Mouse (Mus musculus): ENCODE data around the gene Nudt9. TPM values are rescaled to one million over a fixed set of nuclear protein-coding genes. Genes with fewer than 3 reads are reported as not detected.
A peak's percentile ranks its signal among the peaks of the same experiment; 100 is the strongest.

Gene Nudt9
- total RNA-seq, 2 experiments from 2014 or later: 53.7 to 55.6 TPM

DNA sequence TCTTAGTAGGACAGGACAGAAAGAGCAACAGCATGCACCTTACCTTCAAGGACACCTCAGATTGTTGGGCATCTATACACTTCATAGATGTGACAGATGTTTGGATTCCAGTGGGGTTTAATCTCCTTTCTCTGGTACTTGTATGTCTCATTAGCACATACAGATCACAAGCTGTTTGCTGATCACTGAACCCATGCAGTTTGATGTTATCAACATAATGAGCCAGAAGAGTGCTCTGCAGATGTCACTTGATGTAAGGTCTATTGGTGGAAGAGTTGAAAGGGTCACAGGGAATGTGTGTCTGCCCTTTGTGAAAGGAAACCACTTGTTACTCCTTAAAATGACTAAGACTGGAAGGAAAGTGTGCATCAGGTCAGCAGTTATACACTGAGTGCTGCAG lies 11.0 kb upstream of the Nudt9 start:
- intact Hi-C loops (cut with DNase I): loop anchor here (5.0 kb wide), 1 partner anchor 178 kb away; no protein-coding TSS in a partner anchor
- DNase-seq: no peak

DNA sequence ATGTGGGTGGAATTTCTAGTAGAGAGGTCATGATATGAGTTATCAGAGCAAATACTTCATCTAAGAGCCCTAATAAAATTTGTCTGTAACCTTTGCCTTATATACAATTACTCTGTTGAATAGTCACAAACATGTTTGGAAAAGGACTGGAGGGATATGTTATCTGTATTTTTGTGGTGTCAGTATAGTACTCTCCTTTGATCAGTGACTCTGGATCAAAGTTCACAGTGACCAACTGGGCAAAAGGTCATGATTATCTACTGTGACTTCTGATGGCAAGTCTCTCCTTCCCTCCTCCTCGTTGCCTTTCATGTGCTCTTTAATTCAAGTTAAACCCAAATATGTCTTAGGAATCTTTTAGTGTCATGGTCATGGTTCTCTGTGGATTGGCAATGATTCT lies 10.3 kb upstream of the Nudt9 start:
- intact Hi-C loops (cut with DNase I): loop anchor here (5.0 kb wide), 1 partner anchor 179 kb away; no protein-coding TSS in a partner anchor
- no peak for DNase-seq

DNA sequence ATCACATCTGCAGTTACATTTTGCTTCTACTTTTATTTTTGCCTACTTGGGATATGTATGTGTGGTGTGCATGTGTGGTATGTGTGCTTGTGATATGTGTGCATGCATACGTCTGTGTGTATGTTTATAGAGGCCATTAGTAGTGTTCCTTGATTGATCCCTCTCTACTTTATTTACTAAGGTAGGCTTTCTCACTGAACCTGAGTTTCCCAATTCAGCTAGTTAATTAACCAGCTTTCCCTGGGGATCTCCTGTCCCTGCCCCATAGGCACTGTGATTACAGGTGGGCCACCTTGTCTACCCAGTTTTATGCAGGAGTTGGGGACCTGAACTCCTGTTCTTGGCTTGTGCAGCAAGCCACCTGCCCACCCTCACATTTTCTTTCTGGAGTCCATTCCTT lies 9.4 kb upstream of the Nudt9 start:
- DNase-seq: no peak
- intact Hi-C loops (cut with DNase I): loop anchor here (5.0 kb wide), 1 partner anchor 179 kb away; no protein-coding TSS in a partner anchor

DNA sequence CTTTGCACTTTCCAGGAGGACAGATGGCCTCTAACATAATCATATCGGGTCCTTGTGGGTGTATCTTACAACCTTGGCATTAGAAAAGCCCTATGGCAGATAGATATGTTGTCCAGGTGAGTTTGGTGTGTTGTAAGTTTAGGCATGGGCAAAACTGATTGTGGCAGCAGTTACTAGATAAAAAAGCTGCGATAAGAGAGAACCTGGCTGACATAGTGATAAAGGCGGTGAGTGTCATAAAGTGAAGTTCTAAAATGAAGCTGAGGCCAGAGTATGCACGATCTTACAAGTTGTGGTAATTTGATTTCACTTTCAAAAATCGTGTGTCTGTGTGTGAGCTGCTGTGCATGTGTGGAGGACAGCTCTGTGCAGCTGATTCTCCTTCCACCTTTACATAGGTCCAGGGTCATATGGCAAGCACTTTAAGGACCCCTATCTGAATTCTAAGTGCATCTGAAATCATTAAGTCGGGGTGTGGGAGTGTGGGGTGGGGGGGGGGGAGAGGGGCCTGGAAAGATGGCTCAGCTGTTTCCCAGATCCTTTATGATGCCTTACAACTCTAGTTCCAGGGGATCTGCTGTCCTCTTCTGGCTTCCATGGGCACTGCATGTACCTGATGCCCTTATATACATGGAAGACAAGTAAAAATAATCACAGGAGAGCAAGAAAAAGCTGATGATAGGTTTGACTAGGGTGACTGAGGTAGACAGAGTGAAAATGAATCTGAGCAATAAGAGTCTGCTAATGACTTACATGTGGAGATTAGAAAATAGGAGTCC lies 6.8 kb upstream of the Nudt9 start:
- intact Hi-C loops (cut with DNase I): loop anchor here (1.0 to 5.0 kb wide), 2 partner anchors 40 to 182 kb away; no protein-coding TSS in a partner anchor

DNA sequence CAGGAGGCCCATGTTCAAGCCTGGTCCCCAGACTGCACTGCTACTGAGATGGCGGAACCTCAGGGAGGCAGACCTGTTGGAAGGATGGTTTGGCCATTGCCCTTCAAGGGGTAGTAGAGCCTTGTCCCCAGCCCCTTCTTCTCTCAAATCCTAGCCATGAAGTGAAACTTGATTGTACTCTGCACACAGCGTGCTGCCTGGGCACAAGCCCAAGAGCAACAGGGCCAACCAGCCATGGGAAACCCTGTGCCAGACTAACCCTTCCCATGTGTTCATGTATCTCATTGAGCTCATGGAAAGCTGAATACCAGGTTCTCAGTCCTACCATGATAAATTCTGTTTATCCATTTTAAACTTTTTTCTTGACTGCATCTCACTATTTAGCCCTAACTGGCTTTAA lies 3.2 kb upstream of the Nudt9 start:
- intact Hi-C loops (cut with DNase I): no loop called here

More for the DNA sequence above, 6.8 kb upstream of the Nudt9 start:
- peak; percentile 47 to 61 for DNase-seq

DNA sequence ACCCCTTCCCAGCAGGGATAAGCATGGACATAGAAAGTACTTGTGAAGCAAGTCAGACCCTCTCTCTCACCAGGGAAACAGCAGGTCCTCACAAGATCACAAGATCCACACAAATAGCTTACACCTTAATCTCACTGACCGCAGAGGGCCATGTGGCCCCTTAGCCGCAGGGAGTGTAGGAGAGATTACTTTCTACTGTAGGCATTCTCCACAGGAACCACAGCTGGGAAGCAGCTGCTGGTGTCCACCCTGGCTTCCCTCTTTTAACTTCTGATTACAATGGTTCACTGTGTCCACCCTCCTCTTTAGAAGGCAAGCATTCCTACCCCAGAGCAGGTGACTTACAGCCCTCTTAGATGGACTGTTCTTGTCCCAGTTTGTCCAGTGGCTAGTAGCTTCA lies 2.4 kb upstream of the Nudt9 start:
- intact Hi-C loops (cut with DNase I): no loop called here
- DNase-seq: no peak

More for the DNA sequence above, 3.2 kb upstream of the Nudt9 start:
- no peak for DNase-seq

DNA sequence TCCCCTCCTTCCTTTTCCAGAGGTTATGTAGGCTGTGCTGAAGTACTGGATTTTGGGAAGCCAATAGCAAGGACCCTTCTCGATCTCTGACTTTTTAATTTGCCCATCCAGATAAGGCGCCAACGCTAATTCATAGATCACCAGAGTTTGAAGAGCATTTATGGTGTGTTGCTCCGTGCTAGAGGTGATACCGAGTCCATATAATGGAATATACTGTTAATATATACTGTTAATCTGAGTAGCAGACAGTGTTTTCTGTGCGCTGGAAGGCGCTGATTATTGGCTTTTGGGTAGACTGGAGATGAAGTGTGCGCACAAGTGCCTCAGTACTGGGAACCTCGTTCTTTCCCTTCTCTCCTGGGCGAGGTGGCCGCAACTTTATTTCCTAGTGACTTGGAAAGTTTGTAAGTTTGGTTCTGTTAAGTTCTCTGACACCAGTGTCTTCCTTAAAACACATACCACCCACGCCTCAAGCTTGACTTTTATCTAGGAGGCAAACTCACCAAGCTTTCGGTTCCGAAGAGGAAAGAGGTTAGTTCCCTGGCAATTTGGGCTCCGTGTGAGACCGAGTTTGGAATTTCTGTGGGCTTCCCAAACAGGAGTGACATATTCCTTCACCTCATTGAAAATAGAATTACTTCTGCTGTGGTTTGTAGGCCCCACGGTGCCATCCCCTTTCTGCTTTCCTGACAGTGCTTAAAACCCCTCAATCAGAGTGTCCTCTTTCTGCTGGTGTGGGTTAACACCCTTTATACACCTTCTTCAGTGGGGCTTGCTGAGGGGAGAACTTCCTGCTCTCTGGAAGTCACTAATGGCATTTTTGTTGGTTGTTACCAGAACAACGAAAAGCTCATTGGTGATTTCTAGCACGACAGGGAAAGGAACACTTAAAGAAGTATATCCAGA lies 1.3 kb downstream of the Nudt9 start:
- intact Hi-C loops (cut with DNase I): loop anchor here (2.0 to 5.0 kb wide), 2 partner anchors 25 to 135 kb away; partner anchors contain the start of gene Klhl8
- DNase-seq: peak in 1 of 2 experiments; percentile 29

DNA sequence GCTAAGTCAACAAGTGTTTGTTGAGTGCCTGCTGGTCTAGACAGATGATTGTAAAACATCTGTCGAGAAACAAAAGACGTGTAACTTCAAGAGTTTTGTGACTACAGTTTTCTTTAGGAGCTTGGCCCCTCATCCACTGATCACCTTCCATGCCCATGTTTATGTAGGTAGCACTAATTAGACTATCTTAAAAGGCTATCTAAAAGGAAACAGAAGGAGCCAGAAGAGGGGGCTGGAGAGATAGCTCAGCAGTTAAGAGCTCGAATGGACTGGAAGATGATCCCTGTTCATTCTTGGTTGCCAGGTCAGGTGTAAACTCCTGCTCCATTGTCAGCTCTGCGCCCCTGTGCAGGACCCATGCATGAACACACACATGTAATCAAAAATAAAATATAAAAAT lies 2.0 kb downstream of the Nudt9 start:
- intact Hi-C loops (cut with DNase I): loop anchor here (5.0 kb wide), 1 partner anchor 136 kb away; the partner anchor contains the start of gene Klhl8
- no peak for DNase-seq

DNA sequence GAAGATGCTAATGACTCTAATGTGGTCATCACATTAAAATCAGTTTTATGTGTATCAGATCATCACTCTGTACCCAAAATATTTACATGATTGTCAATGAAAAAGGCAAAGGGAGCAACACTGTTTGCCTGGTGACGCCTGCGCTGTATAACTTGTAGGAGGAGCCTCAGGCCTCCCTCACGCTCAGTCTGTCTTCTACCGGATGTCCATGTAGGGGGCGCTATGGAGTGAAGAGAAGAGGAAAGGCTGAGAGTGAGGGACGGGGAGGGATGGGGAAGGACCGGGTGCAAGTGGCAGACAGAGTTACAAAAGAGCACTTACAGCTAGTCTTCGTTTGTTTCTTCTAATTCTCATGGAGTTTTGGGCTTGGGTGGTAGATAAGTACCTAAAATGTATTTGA lies 6.8 kb downstream of the Nudt9 start:
- no peak for DNase-seq
- intact Hi-C loops (cut with DNase I): no loop called here

DNA sequence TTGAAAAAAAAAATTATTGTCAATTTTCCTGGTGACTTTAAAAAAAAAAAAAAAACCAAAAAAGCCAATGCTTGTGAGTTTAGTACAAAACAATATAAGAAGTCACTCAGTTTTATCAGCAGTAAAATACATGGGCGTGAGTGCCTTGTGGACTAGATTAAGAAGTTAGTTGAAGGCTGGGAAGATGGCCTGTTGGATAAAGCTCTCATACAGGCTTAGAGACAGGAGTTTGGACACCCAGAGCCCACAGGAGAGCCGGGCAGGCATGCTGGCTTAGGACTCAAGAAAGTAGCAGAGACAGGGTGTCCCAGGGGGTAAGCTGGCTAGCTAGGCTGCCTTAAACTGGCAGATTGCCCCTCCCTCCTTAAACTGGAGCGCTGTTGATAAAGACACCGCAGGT lies 8.8 kb downstream of the Nudt9 start:
- intact Hi-C loops (cut with DNase I): loop anchor here (5.0 kb wide), 1 partner anchor 53 kb away; no protein-coding TSS in a partner anchor
- no peak for DNase-seq

DNA sequence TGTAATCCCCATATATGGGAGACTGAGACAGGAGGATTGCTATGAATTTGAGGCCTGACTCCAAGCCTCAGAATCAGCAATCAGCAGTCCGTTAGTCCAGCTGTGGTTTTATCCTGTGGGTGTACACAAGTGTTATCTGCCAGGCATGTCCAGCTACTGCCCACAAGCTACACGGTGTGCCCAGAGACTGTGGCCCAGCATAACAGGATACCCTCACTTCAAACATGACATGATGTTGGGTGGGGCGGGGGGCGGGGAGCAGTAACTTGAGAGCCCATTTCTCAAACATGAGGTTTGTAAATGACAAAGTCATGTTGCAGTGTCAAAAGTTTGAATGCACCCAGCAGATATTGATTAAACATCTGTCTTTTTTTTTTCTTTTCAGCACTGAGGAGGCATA lies 9.7 kb downstream of the Nudt9 start:
- no peak for DNase-seq
- intact Hi-C loops (cut with DNase I): loop anchor here (5.0 kb wide), 1 partner anchor 54 kb away; no protein-coding TSS in a partner anchor

DNA sequence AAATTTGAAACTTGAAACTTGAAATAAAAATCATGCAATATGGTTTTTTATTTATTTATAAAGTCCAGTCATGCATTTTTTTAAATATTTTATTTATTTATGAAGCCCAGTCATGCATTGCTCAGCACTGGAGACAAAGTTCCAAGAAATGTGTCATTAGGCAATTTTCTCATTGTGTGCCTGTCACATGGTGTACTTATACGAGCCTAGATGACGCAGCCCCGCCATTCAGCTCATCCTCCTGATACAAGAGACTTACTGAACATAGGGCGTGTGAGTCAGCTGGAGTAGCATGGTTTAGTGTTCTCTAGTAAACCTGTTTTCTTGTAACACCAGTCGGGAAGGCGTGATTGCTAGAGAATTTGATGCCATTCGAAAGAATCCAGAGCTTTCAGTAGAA lies 10.2 kb downstream of the Nudt9 start:
- DNase-seq: no peak
- intact Hi-C loops (cut with DNase I): loop anchor here (5.0 kb wide), 1 partner anchor 54 kb away; no protein-coding TSS in a partner anchor

DNA sequence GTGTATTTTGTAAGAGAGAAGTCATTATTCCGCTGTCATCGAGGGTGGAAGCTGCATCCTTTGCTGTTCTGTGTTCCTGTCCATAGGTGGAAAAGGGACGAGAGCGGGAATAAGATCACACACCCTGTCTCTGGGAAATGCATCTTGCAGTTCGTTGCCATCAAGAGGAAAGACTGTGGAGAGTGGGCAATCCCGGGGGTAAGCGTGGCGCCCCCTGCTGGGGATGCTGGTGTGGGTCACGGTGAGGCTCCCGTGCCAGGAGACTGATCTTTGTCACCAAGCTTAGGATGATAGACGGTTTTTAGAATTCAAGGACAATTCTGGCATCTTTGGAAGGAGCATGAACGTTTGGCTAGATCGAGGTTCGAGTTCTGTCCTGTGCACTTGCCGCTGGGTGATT lies 11.9 kb downstream of the Nudt9 start:
- intact Hi-C loops (cut with DNase I): loop anchor here (5.0 kb wide), 1 partner anchor 56 kb away; no protein-coding TSS in a partner anchor
- peak; percentile 52 to 65 for DNase-seq

DNA sequence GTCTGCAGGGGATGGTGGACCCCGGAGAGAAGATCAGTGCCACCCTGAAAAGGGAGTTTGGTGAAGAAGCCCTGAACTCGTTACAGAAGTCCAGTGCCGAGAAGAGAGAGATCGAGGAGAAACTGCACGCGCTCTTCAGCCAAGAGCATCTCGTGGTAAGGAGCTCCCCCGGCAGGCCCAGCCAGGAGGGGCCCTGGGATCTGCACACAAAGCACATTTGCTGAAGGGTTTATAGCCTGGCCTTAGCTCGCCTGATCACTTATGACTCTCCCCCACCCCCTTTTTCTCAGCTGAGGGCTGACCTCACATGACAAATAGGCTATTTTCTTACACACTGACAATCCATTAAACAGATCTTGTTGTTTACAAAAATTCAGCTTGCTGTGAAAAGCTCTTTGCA lies 13.5 kb downstream of the Nudt9 start:
- no peak for DNase-seq
- intact Hi-C loops (cut with DNase I): loop anchor here (5.0 kb wide), 1 partner anchor 57 kb away; no protein-coding TSS in a partner anchor

DNA sequence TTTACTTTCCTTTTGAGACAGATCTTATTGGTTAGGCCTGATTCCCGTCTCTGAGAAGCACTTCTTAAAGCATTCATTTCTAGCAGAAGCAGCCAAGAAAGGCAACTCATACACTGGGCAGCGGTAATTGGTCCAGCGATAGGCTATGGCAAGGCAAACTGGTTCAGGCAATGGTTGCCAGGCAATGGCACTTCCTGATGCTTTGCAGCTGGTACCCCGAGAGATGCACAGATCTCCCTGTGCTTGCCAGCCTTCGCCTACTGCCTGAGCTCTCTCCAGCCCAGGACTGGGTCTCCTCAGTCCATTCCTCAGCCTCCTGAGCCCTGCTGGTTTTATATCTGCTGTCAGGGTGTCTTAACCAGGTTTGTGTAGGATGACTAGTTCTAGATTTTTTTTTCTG lies 14.3 kb downstream of the Nudt9 start:
- no peak for DNase-seq
- intact Hi-C loops (cut with DNase I): no loop called here

DNA sequence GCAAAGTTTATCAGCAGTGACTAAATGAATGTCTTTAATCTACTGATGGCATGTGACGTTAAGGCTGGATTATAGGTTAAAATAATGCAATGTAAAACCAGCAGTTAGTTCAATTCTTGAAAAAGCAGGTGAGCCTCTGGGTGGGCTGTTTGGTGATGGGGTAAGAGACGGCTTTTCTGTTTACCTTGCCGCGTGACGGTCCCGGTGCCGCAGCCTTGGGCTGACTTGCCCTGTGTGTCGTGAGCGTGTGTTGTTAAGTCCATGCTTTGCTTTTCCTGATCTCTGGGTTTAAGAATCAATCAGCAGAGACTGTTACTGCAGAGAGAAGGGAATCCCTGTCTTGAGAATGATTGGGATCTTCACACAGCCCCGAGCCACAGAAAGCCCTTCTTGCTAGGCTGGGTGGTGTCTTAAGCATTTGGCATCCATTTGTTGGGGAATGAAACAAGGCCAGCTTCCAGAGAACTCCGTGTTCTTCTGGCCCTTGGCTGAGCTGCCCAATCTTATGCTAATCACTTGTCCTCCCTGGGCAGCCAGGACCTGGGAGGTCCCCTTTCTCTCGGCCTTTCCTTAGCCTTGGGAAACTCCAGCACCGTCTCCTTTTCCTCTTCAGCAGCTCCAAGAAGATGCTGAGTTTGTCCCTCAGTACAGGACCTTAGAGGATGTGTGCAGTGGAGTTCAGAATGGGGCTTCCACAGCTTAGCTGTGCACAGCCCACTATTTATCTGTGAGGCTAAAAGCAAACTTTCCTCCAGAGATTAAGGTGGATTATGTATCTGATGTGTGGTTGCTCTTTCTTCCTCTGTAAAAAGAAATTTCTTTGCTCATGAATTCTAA lies 16.0 kb downstream of the Nudt9 start:
- intact Hi-C loops (cut with DNase I): no loop called here
- peak in 1 of 2 experiments; percentile 10 for DNase-seq

DNA sequence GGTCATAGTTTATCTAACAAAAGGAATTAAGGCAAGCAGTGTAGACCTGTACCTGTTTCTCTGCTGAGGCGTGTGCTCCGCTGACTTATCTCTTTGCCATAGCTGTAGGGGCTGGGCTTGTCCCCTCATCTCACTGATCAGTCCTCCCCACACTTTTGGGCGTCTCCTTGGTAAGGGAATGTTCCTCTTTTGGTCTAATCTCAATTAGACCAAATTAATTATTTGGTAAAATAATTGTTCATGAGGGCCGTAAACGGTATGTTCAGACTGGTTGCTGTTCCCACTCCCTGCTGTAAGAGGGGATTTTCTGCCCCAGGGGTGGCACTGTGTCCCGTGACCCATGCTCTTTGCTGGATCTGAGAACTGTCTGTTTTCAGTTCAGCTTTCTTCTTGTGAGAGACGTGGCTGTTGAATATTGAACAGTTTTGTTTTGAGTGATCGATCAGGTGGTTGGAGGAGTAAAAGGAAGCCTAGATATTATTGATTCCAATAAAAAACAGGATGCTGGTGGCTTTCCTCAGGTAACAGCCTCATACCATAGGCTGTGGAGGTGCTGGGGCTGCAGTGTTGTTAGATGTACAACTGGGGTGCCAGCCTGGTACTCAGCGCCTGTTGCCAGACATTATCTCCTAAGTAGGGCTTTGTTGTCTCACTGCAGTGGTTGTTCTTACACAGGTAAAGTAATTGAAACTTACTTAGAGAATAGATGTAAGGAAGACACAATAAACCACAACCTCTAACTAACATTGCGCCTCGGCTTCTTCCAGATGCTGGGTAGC lies 16.9 kb downstream of the Nudt9 start:
- DNase-seq: no peak
- intact Hi-C loops (cut with DNase I): no loop called here

DNA sequence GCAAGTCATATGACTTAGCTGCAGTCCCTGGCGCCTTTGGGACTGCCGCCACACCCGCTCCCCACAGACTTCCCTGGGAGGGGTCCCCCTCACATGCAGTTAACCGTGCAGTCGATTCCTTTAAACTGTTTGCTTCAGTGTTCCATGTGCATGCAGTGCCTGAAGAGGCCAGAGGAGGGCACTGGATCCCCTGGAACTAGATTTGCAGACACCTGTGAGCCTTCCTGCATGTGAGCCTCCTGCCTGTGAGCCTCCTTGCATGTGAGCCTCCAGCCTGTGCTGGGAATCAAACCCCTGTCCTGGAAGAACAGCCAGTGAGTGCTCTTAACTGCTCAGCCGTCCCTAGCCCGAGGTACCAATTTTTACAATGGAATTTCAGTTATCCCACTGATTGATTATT lies 22.6 kb downstream of the Nudt9 start:
- intact Hi-C loops (cut with DNase I): no loop called here
- DNase-seq: peak in 1 of 2 experiments; percentile 19

DNA sequence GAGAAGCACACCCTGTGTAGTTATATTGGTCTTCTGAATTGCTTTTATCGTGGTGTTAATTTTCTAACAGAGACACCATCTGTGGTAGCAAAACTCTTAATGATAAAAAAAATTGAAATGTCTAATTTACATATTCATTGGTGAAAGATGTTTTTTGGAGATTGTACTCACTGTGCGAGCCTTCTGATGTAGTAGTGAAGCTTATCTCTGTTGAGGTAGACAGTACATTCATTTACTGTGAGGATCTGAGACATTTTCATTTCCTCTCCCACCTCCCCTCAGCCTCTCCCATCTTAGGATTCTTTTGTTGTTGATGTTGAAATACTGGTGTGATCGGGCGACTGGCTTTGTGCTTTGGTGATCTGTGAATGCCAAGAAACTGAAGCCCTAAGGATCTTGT lies 24.9 kb downstream of the Nudt9 start:
- intact Hi-C loops (cut with DNase I): loop anchor here (10.0 kb wide), 1 partner anchor 374 kb away; no protein-coding TSS in a partner anchor
- DNase-seq: no peak

Data from heart, postnatal 36 days (tissue).